ENCODE assay signal across 9 mouse cellular contexts in genomic region chr9:67435333-67436154, GRCm38 (mm10).
A peak's percentile ranks its signal among the peaks of the same experiment; 100 is the strongest.
DNase-seq lines count a peak whose midpoint lies in the region; ATAC-seq lines count a peak whose summit lies in the region.
"Had no signal": no experiment of that assay in that cellular context is flagged by ENCODE, and none has a peak within 500 bp of the region (broad histone marks: within the 10 kb centered on the region; RNA-seq: fewer than 3 reads in every experiment).

No protein-coding gene starts in this region.

- no peaks in the 10 kb centered on the region for H3K36me3 ChIP-seq in neural tube, embryonic 13.5 days

- no peaks in the 10 kb centered on the region for H3K9me3 ChIP-seq in neural tube, embryonic 13.5 days

- no peak overlapping the region for H3K9ac ChIP-seq in neural tube, embryonic 13.5 days

- peaks cover 25% of the 10 kb centered on the region for H3K4me1 ChIP-seq in neural tube, embryonic 13.5 days (replicated peaks)

- WGBS in neural tube, embryonic 13.5 days: 52% methylated on average over 10 of the region's 10 CpGs

- no peak overlapping the region for H3K4me3 ChIP-seq in neural tube, embryonic 13.5 days
- H3K4me3 ChIP-seq: myocyte had no signal

- H3K27ac ChIP-seq in neural tube, embryonic 13.5 days (replicated peaks): peak overlapping the region; percentile 65

- H3K4me2 ChIP-seq in neural tube, embryonic 13.5 days: no peak overlapping the region

- H3K27me3 ChIP-seq in neural tube, embryonic 13.5 days: no peaks in the 10 kb centered on the region

- peak; percentile 76 for ATAC-seq in frontal cortex, adult (ENCODE audit: low TSS enrichment)
- peak; percentile 59; the same call in 1 of the 2 replicates for ATAC-seq in neural tube, embryonic 13.5 days (ENCODE audit: low read depth)
- no peak for ATAC-seq in megakaryocyte, adult 5-6 weeks (ENCODE audit: poor library complexity, severe bottlenecking)

- DNase-seq in frontal cortex, postnatal 25 days (ENCODE audit: low spot score in 2 of 2): no peak
- peak; percentile 9 for DNase-seq in NIH3T3 (ENCODE audit: low read depth)
- DNase-seq in gastrocnemius, postnatal 10 days: peak; percentile 56
- DNase-seq in kidney, adult 18-20 months: peak; percentile 67
- DNase-seq in adipocyte (ENCODE audit: low spot score): no peak

Comparison
In these comparisons a context has a peak if more than half of its experiments do, and no peak if none do; other contexts are left out.
1. DNase-seq: peak in NIH3T3 (single experiment), gastrocnemius, postnatal 10 days (single experiment) and kidney, adult 18-20 months (single experiment); none in frontal cortex, postnatal 25 days (0 of 2) and adipocyte (single experiment).